Mouse (Mus musculus): ENCODE results near the gene Plch2.

Gene Plch2

GRCm38 (mm10) chr4:154952461-154953241, 103.9 kb downstream of the Plch2 start:
- no peak for DNase-seq

DNA sequence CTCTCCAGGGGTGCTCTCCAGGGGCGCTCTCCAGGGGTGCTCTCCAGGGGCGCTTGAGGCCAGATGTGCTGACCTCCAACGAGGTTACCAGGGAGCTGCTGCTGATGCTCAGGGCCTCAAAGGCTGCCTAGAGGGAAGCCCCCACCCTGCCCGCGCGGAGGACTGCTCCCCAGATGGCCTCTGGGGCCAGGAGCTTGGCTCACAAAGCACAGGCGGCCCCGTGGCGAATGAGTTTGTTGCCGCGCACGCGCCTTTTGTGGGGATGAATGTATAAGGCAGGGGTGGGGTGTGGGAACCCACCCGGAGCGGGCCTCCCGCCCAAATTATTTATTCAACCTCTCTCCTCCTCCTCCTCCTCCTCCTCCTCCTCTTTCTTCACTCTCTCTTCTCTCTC, 107.0 kb downstream of the Plch2 start:
- no peak for DNase-seq

- DNase-seq = no peak
These were observed 107.5 kb downstream of the Plch2 start for GRCm38 (mm10) chr4:154948940-154949588.

DNA sequence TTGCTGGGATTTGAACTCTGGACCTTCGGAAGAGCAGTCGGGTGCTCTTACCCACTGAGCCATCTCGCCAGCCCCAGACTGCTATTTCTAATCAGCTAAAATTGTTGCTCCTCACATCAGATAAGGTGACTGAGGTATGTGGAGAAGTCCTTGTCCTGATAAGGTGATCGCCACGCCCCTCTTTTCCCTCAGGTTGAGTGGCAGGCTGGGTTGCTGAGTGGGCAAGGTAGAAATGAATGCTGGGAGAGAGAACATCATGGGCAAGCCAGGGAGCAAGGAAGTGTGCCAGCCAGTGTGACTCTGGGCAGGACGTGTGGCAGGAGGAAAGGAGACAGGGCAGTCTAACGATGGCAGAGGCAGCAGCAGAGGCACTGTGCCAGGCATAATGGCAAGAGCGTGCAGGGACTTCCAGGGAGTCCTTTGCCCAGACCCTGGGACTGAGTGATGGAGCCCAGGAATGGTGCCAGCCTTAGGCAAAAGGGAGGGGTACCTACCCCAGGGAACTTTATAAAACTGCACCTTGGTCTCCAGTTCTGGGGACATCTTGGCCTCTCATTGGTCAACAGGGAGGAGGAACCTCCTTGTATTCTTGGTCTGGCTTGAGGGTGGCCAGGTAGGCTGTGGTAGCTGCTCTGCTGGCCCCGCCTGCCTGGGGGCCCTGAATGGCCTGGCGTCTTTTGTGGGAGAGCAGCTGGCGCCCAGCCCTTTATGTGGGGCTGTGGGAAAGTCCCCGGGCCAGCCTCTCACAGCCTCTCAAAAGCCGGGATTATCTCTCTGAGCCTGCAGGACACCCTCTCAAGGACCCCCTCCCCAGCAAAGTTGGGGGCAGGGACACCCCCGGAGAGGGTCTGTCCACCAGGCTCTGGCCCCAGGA, 108.3 kb downstream of the Plch2 start:
- no peak for DNase-seq

GRCm38 (mm10) chr4:154946319-154946718, 110.3 kb downstream of the Plch2 start:
- no peak for DNase-seq

GRCm38 (mm10) chr4:154944121-154944590, 112.4 kb downstream of the Plch2 start:
- DNase-seq = peak; percentile 80

DNA sequence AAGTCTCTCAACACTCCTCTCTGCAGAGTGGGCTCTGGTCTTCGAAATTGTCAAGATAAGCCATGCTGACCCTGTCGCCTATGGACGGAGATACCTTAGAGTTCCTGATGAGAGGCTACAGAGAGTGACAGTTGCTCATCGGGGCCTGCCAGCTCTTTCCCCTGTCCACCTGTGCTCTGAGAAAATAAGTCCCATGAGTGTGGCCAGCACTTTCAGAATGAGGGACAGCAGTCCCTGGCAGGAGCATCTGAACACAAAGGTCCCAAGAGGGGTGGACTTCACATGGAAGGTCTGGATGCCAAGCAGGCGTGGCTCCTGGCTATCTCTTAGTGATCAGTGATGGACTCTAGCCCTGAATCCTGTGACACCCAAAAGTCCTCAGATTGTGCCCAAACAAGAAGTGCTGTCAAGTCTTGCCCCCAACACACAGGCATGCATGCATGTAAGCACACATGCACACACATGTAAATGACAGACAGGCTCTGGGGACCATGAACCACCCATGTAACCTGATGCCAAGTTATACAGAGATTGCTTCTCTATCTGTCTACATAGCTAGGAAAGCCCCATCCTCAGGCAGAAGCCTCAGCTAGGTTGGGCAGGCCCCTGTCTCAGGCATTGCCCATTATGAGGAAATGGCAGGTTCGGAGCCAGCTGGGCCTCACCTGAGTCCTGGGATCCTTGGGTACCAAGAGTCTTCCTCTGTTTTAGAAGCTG, 113.1 kb downstream of the Plch2 start:
- DNase-seq = no peak

- DNase-seq = no peak
These were observed 113.8 kb downstream of the Plch2 start for GRCm38 (mm10) chr4:154942632-154943322.

GRCm38 (mm10) chr4:154941831-154942230, 114.8 kb downstream of the Plch2 start:
- no peak for DNase-seq

DNA sequence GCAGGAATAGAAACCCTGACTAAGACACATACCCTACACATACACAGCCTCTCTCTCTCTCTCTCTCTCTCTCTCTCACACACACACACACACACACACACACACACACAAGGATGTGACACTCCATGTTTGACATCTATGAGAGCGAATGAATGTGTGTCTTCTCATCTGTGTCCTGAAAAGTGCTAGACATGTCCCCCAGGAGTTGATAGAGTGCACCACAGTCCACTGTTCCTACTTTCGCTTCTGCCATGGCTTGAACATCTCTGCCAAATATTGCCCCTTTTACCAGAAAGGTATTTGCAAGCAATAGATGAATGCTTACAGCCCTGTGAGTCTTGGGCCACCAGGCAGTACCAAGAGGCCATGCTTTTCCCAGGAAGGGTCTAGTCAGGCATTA, 116.4 kb downstream of the Plch2 start:
- DNase-seq = no peak

DNA sequence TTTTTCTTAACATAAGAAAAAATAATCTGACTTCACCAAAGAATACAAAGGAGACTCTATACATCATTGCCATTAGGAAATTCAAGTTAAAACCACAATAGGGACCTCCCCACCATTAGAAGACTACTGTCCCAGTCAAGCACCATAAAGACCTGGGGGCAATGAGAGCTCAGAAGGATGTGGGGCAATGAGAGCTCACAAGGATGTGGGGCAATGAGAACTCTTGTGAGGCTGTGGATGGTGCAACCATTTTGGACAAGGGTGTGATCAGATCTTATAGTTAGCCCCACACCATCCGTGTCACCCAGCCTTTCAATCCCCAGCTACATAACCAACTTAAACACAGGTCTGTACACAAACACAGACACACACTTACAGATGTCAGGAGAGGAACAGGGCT, 118.8 kb downstream of the Plch2 start:
- DNase-seq = no peak

GRCm38 (mm10) chr4:154936542-154937255, 119.9 kb downstream of the Plch2 start:
- peak; percentile 67 for DNase-seq

GRCm38 (mm10) chr4:154935788-154936187, 120.8 kb downstream of the Plch2 start:
- peak; percentile 81 for DNase-seq

- no peak for DNase-seq
These were observed 121.8 kb downstream of the Plch2 start for GRCm38 (mm10) chr4:154934800-154935199.

GRCm38 (mm10) chr4:154933306-154933907, 123.2 kb downstream of the Plch2 start:
- no peak for DNase-seq

Data from thymus, postnatal 4 days (tissue).